Mouse (Mus musculus) MN1 (cell line): ENCODE results near the gene Zbtb21.
A peak's percentile ranks its signal among the peaks of the same experiment; 100 is the strongest.
"Not testable (repeated sequence)": the region's sequence is repeated elsewhere in the genome, so short reads cannot be mapped to it uniquely, and the experiment has no call there.

Experiments
- DNase-seq: peaks from one replicate; pipeline ENCODE4 v3.0.0-alpha.2; 2016; ENCODE audit warnings: low spot score

Zbtb21 gene

DNA sequence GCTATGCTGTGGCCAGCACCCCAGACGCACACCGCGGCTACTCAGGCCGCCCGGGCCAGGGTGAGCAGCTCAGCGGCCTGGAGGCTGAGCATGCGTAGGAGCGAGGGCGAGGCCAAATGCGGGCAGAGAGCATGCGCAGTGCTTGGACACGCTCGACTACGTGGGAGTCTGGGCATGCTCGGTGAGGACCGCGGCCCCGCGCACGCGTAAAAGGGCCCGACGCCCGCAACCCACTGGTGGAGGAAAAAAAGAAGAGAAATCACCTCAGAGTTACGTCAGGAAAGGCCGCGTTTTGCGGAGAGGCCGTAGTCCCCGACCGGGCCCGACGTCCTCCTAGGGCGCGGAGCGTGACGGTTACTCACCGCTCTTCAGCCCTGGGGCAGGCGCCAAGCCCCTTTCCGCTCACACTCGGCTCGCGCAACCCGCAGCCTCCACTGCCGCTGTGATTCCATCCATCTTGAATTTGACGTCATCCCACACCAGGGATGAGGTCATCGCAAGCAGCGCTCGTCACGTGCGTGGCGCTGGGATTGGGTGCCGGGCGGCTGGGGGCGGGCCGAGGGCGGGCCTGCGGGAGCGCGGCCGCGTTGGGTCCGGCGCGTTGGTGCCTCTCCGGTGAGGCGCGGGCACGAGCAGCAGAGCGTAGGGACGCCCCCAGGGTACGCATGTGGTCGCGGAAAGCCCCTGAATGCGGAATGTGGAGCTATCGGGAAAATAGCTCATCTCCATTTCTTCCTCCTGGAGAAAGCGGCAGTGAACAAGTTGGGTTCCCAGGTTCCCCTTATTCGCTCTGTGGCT lies at the start of gene Zbtb21, which contains the start of gene C2cd2:
Zbtb21 (minus strand) TSS at position 472 of the 798 bp plus-strand sequence.
C2cd2 (minus strand) TSS at position 448 of the 798 bp plus-strand sequence.
- peak; percentile 99 for DNase-seq

DNA sequence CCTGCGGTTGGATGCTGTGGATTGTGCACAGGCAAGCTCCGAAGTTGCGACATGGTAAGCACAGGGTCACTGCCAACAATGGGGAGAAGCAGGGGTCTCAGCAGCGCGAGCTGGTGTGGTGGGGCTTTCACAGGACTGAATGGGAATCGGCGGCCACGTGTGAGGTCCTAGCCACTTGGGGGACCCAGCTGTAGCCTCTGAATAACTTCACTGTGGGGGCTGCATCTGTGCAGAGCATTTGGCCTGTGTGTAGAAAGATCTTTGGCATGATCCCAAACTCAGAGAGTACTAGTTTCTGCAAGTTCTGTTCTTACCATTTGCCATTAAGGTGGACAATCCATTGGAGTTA lies 34.9 kb upstream of the Zbtb21 start:
- not testable (repeated sequence) for DNase-seq

DNA sequence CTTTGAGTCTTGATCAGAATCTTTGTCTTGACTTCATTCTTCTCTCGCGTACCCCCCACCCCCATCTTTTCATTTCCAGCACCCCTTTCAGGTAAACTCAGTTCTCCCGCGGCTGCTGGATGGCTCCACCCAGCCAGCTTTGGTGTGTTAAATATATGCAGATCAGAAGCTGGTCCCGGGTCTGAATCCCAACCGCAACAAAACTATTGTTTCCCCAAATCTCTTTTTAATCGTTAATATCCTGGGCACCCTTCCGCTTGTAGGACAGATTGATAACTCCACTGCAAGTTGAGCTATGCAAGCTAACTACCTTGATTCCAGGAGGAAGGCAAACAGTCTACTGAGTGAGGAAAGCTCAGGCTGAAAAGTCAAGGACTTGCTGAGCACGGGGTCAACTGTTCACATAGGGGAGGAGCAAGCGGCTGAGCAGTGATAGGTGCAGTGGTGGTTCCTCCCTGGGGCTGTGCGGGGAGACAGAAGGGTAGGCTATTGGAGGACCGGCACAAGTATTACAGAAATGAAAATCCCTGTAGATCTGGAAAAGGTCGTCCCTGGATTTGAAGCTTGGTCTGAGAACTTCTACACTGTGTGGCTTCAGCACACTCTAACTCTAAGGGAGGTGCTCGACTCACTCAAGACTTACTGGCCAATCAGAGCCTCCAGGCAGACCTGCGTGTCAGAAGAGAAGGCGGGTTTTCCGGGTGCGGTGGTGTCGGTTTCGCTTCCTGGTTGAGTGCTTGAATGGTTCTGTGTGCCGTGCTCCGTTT lies 34.4 kb upstream of the Zbtb21 start, which contains the start of gene B230307C23Rik:
B230307C23Rik (plus strand) TSS at position 700 of the 767 bp plus-strand sequence.
- DNase-seq = peak; percentile 91

DNA sequence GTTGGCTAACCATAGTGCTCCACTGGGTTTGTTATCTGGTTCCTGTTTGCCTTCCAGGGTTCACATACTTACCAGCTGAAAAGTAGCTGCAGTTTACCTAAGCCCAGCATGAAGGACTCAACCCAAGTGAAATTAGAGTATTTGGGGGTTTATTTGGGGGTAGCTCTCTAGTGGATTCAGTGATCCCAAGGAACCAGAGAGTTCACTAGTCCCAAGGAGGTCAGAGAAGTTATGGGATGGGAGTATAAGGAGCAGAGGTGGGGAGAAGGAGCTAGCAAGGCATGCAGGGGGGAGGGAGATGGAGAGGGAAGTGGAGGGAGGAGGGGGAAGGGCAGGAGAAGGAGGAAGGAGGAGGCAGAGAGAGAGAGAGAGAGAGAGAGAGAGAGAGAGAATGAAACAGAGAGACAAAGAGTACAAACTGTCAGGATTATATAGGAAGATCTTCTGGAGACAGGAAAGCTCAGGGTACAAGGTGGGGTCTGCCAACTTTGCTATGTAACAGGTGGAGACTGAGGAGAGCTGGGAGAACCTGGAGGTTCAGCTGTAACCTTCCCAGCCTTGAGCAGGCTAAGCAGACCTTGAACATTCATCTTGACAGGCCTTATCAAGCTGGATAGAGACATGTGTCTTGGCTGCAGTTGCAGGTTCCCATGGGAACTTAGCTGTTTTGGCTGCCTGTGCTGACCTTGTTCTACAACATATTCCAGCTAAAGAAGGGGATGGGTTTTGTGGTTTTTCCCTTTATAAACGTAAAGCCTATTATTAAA lies 33.6 kb upstream of the Zbtb21 start:
- DNase-seq = peak; percentile 52

DNA sequence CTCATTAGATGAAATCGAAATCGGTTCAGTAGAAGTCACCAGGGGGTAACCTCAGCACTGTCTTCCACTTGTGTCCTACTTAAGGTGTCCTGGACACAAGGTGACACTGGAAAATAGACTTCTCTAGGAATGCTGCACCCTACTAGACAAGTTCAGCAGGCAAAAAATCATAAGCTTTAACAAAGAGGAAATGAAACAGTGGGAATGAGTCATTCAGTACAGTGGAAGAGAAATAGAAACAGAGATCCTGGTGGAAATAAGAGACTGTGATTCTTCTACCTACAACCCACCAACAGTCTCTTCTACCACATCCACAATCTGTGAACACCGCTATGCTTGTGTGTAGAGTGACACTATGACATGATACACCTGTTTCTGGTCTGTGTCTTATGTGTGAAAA lies 30.1 kb upstream of the Zbtb21 start:
- not testable (repeated sequence) for DNase-seq

DNA sequence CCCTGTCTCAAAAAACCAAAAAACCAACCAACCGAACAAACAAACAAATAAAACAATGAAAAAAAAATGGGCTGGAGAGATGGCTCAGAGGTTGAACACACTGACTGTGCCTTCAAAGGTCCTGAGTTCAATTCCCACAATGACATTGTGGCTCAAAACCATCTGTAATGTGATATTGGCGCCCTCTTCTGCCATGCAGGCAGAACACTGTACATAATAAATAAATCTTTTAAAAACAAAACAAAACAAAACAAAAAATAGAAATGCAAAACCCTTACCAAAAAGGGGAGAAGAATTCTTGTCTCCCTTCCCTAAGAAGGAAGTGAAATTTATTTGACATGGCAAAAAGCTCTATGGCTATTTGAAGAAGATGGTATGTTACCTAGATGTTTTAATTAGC lies 29.1 kb upstream of the Zbtb21 start:
- no peak for DNase-seq

DNA sequence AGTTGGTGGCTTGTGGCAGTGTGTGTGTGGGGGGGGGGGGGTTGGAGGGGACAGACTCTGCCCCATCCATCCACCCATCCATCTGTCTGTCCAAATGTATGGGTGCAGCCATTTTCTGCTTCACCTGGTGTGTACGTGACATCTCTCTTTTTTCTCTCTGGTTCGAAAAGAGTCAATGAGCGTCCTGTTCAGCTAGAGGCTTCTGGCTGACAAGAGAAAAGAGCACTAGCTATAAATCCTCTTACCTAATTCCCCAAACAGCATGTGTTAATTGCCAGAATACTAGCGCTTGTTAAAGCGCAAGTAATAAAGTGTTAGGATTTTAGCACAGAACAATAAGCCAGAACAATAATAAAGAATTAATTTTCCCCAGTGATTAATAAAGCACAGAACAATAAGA lies 22.2 kb upstream of the Zbtb21 start:
- DNase-seq = no peak

DNA sequence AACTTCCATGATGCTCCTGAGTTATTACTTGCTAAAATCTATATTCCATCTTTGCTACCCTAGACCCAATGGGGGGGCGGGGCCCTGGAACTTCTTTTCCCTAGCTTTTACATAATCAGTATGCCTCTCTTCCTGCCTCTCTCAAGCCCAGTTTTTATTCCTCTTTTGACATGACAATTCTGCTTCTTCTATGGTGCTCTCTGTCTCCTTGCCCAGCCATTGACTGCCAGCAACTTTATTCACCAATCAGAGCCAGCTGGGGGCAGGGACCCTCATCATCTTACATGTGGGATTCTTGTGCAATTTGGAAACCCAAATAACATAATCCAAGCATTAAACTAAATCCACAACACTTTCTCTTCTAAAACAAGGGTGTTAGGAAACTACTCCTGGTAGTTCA lies 18.9 kb upstream of the Zbtb21 start:
- DNase-seq = no peak

DNA sequence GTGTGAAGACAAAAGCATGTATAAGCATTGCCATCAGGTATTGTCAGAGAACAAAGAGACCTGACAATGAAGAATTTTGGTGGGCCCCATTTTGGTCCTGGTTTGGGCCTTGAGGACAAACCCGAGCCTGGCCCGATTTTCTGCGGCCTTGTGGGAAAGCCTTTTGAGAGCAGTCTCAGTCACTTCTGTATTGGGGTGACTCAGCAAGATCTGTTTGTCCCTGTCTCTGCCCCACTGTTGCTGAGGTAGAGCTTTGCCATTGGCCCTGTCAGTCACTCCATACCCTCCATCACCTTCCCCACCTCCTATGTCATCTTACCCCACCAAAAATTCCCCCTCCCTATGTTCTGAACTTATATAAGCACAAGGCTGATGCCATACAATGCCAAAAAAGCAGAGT lies 15.3 kb upstream of the Zbtb21 start:
- no peak for DNase-seq

DNA sequence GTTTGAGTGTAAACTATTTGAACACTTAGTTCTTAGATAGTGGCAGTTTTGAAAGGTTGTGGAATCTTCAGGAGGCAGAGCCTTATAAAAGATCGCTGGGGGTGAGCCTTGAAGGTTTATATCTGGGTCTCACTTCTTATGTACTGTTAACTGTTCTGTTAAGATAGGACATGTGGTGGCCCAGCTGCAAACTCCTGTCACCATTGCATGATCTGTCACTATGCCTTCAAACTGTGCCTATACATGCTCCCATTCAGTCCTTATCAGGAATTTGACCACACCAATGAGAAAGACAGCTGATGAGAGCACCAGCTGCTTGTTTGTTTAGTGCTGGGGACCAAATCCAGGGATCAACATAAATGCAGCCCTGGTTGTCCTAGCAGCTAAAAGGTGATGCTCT lies 14.9 kb upstream of the Zbtb21 start:
- no peak for DNase-seq

DNA sequence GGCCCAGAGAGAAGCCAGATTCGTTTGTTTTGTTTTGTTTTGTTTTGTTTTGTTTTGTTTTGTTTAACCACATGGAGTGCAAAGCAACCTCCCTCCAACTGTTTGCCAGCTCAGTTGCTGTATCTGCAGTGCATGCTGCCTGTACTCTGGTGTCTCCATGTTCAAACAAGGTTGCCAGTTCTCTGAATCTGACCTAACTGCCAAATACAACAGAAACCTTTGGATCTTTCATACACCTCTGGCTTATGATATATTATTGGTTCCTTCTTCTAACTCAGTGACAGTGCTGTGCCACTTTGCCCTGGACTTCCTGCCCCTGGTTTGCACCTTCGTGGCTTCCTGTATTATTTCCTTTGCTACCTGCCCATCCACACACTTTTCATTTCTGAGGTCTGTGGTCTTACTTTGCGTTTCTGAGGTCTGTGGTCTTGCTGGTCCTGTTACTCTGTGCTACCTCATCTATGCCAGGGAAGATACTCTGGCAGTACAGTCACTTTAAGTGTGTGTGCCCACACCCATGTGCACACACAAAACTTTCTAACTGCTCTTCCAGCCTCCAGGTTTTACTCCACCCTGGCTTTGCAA lies 1.6 kb upstream of the Zbtb21 start:
- DNase-seq = no peak

DNA sequence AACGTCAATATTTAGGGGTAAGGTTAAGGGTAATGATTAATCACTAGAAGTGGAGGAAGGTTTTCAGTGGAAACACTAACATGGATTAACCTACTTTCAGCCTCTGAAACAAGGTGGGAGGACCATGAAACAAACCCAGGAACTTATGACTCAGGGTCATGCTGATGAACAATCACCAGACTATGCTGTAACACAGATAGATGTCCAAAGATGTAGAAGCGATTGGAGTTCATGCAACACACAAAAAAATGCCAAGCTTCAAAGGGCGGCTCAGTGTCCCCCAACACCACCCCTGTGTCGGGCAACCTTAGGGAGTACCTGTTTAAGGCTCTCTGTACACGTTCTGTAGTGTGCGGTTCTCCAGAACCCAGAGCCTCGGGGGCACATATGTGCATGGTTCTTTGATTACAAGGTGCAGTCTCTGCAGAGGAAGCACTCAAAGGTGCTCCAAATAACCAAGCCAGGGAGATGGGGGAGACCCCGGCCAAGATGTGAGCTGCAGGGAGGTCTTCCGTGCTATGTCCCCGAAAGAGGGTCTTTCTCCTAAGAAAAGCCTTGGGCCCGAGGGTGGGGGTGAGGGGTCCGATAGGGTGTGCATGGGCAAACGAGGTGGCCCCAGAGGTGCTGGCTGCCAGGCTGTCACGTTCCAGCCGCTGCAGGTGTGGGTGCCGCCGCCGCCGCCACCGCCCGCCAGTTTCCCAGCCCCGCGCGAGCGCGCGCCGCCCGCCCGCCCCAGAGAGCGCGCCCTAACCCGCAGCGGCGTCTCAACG lies 856 bp downstream of the Zbtb21 start:
- DNase-seq = peak; percentile 41

DNA sequence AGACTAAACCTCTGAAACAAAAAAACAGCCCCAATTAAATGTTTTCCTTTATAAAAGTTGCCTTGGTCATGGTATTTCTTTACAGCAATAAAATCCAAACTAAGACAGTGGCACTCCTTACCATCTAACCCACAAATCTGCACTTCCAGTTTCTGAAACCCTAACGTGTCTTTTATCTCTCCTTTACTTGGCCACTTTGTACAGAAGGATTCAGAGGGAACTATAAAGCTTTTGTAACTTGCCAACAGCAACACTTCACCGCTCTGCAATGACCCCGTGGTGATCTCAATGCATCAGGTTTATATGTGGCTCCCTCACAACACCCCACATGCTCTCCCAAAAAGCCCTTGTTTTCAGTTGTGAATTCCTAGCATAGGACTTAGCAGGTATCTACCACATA lies 2.1 kb downstream of the Zbtb21 start:
- no peak for DNase-seq

DNA sequence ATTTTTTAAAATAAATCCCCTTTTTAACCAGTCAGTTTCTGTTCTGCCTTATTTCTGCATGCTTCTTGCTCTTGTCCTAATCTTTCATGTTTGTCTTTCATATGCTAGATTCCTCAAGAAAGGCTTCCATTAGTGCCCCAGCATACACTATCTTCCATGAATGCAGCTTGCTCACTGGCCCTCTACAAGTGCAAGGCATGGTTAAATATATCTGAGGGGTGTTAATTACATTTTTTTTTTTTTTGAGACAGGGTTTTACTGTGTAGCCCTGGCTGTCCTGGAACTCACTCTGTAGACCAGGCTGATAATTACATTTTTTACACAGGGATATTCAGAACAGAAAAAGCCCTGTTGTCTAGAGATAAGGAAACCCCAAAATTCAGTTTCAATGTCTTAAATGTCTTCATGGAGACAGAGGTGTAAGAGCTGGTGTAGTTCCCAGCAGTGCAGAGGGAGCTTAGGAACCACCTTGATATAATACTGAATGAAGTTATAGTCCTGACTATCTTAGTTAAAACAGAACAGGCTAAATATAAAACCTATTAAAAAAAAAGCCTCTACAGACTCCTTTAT lies 3.9 kb downstream of the Zbtb21 start:
- no peak for DNase-seq

DNA sequence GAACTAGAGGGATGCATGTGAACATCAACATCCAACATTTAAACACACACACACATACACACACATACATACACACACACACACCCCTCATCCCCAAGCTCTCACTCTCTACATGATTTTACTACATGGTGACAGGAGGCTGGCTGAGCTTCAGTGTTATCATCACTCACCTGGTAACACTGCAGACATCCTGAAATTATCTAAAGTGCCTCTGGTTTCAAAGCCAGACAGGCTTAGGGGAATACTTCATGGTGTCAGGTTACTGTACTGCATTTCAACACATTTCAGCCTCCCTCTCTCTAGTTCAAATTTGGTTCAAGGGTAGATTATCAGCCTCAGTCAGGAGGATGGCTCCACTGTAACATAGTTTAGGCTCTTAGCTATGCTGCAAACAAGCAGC lies 4.8 kb downstream of the Zbtb21 start:
- peak; percentile 32 for DNase-seq

DNA sequence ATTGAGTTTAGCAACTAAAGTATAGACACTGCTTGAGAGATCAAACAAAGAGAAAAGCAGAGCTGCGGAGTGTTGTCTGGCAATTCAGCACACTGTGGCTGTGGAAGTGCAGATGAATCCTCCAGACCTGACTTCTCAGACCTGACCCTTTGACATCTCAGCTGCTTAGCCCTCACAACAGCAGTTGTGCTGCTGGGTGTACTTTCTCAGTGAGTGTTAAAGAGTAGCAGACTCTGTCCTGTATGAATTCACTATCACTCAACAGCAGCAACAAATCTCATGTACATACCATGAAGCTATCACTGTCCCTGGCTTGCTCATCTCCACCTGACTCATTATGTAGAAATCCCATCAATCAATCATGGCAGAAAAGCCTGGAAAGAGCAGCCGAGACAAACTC lies 6.4 kb downstream of the Zbtb21 start:
- DNase-seq = no peak

DNA sequence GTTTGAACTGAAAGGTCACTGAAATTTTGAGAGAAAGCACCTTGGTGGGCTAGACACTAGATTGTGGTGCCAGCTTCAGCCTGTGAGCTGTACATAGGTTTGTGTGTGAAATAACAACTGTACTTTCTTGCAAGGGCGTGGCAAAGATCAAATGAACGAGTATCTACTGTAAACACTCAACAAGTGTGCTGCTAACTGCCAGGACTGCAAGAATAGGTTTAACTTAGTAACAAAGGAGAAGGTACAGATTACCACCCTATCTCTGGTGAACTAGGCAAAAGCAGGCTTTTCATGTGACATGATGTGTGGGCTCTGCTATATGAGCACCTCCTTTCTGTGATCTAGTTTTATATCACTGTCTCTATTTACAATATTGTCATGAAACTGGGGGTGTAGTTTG lies 9.1 kb downstream of the Zbtb21 start:
- DNase-seq = no peak

DNA sequence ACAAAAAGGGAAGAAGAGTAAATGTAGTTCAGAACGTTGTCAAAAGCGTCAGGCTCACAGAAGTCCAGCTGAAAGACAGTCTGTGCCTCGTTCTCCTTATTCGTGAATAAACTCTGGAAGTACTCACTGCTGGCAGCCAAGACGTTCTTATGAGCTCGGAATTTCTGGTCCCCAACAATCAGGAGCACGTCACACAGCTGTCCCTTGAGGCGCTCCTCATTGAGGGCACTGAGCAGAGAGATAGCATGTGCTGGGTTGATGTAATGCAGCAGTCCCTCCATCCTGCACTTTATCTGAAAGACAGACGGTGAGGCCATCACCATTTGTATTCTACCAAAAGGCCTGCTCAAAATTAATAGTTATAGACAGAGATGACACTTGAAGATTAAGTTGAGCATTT lies 9.6 kb downstream of the Zbtb21 start:
- no peak for DNase-seq

DNA sequence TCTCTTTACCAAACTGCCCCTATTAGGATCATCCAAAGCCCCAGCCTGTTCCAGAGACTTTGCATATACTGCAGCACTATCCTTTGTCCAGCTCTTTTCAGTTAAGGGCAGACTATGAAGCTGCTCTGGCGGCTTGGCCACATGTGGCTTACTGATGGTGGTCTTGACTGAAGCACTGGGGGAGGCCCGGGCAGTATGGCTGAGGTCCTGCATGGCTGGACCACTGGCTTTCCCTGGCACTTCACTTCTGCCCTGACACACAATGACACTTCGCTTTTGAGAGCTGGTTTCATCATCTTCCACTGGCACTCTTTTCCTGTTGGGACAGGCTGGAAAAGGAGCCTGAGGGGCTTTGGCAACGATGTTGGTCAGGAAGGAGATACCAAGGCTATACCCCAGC lies 10.1 kb downstream of the Zbtb21 start:
- DNase-seq = no peak

DNA sequence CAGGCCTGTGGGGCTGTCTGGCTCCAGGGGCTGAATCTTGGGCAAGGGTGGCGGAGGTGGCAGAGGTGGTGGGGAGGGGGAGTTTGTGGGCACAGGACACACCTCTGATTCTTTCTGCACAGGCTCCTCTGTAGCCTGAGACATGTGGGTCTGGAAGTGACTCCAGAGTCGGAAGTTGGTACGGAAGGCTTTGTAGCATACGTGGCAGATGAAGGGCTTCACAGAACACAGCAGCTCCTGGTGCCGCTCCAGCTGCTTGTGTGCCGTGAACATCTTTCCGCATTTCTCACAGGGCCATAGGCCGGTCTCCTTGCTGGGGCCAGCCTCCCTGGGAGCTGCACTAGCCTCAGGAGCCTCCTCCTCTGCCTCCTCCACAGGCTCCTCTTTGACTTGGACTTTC lies 12.4 kb downstream of the Zbtb21 start:
- no peak for DNase-seq

DNA sequence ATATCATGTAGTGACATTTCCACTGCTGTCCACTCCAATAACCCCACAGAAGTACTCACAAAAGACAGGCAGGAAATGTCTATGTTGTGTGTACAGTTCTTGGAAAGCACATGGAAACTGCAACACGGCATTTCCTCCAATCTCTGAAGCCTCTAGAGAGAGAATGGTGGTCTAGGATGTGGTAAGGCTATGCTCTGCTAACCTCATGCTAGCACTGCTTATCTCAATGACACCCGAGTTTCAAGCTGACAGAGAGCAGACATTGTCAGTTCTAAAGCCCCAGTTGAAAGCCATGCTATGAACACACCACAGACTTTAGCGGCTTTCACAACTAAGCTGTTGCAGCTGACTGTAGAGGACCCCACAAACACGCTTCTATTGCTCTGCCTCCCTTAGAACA lies 13.6 kb downstream of the Zbtb21 start:
- no peak for DNase-seq
